Mouse (Mus musculus) C2C12 (cell line): ENCODE results near the gene Kcnk10. TPM values are rescaled to one million over a fixed set of nuclear protein-coding genes. Genes with fewer than 3 reads are reported as not detected.

Experiments
- H3K27me3 ChIP-seq: one replicate; pipeline ENCODE4 v1.6.1; 2011; ENCODE audit not compliant: control insufficient read depth, insufficient read depth, insufficient read length
- H3K36me3 ChIP-seq: one replicate; pipeline ENCODE4 v1.6.1; 2011; ENCODE audit not compliant: control insufficient read depth, insufficient read depth
- H3K4me3 ChIP-seq: one replicate; pipeline ENCODE4 v1.5.1; 2011; ENCODE audit warnings: mild to moderate bottlenecking, control low read depth; ENCODE audit not compliant: poor library complexity, insufficient read depth, severe bottlenecking
- H3K79me2 ChIP-seq: one replicate; pipeline ENCODE4 v1.6.1; 2011; ENCODE audit not compliant: control insufficient read depth, insufficient read depth
- H3K79me3 ChIP-seq: one replicate; pipeline ENCODE4 v1.6.1; 2011; ENCODE audit warnings: low read depth, control low read depth
- H3ac ChIP-seq: one replicate; pipeline ENCODE3; 2011; ENCODE audit warnings: low read depth; ENCODE audit not compliant: control insufficient read depth, insufficient read length
- CEBPB ChIP-seq: IDR thresholded peaks from one replicate; pipeline ENCODE4 v1.6.1; 2011; ENCODE audit warnings: low read depth, mild to moderate bottlenecking, control low read depth, moderate library complexity
- CTCF ChIP-seq: IDR thresholded peaks from one replicate; pipeline ENCODE4 v1.5.1; 2011; ENCODE audit not compliant: control insufficient read depth, insufficient read depth, insufficient read length
- FOSL1 ChIP-seq: IDR thresholded peaks from one replicate; pipeline ENCODE4 v1.8.0; 2011; ENCODE audit warnings: mild to moderate bottlenecking, low read length; ENCODE audit not compliant: poor library complexity, insufficient read depth, severe bottlenecking
- MAX ChIP-seq: IDR thresholded peaks from one replicate; pipeline ENCODE4 v1.6.1; 2011; ENCODE audit warnings: mild to moderate bottlenecking, control low read depth
- MYOD1 ChIP-seq: IDR thresholded peaks from one replicate; pipeline ENCODE4 v1.6.1; 2011; ENCODE audit warnings: low read depth; ENCODE audit not compliant: control insufficient read depth, insufficient read length
- MYOG ChIP-seq: IDR thresholded peaks from one replicate; pipeline ENCODE4 v1.6.1; 2011; ENCODE audit not compliant: control insufficient read depth, insufficient read length; ENCODE audit errors: extremely low read depth
- USF1 ChIP-seq: IDR thresholded peaks from one replicate; pipeline ENCODE4 v1.6.1; 2011; ENCODE audit warnings: low read depth, mild to moderate bottlenecking, control low read depth, moderate library complexity
- polyA plus RNA-seq: library from polyadenylated mRNA; unstranded; fragments of >200 nt; fragmentation: generic; extraction: Trizol; gene quantifications from one replicate; pipeline ENCODE4 v1.2.1, GENCODE M21; 2012; ENCODE audit warnings: missing spikeins

Kcnk10 gene
- polyA plus RNA-seq, 1 experiment, result not detected

GRCm38 (mm10) chr12:98564383-98564782, 13.7 kb downstream of the Kcnk10 start:
- no peak overlapping the region for H3ac ChIP-seq
- H3K36me3 ChIP-seq, result no peaks in the 10 kb centered on the region
- no peaks in the 10 kb centered on the region for H3K79me3 ChIP-seq
- H3K79me2 ChIP-seq, result no peaks in the 10 kb centered on the region
- peaks cover 23% of the 10 kb centered on the region for H3K27me3 ChIP-seq
- H3K4me3 ChIP-seq, result no peak overlapping the region
- TF ChIP-seq FOSL1 (no peak), MYOG (no peak), CEBPB (no peak), MAX (no peak), MYOD1 (no peak), USF1 (no peak), CTCF (no peak)

- peaks cover 21% of the 10 kb centered on the region for H3K27me3 ChIP-seq
- H3K36me3 ChIP-seq, result no peaks in the 10 kb centered on the region
- H3K79me2 ChIP-seq, result no peaks in the 10 kb centered on the region
- no peak overlapping the region for H3K4me3 ChIP-seq
- H3ac ChIP-seq, result no peak overlapping the region
- TF ChIP-seq CTCF (no peak), MAX (no peak), MYOD1 (no peak)
- no peaks in the 10 kb centered on the region for H3K79me3 ChIP-seq
Measured at GRCm38 (mm10) chr12:98563261-98563660, 14.8 kb downstream of the Kcnk10 start.

- Histone ChIP-seq H3ac (no peak overlapping the region), H3K79me3 (no peaks in the 10 kb centered on the region)
- no peak for TF ChIP-seq CEBPB
- no peak for TF ChIP-seq MYOG
- TF ChIP-seq USF1, result no peak
- no peak for TF ChIP-seq CTCF
- no peak for TF ChIP-seq FOSL1
- TF ChIP-seq MYOD1, result no peak
- no peak for TF ChIP-seq MAX
Measured at GRCm38 (mm10) chr12:98562341-98562977, 15.7 kb downstream of the Kcnk10 start.

GRCm38 (mm10) chr12:98560038-98560437, 18.1 kb downstream of the Kcnk10 start:
- Histone ChIP-seq H3K4me3 (no peak overlapping the region), H3K36me3 (no peaks in the 10 kb centered on the region), H3K79me3 (no peaks in the 10 kb centered on the region), H3K79me2 (no peaks in the 10 kb centered on the region), H3ac (no peak overlapping the region), H3K27me3 (peaks cover 12% of the 10 kb centered on the region)
- no peak for TF ChIP-seq USF1
- no peak for TF ChIP-seq CEBPB
- no peak for TF ChIP-seq CTCF
- no peak for TF ChIP-seq FOSL1
- no peak for TF ChIP-seq MYOD1
- TF ChIP-seq MYOG, result no peak
- TF ChIP-seq MAX, result no peak

More at GRCm38 (mm10) chr12:98562341-98562977, 15.7 kb downstream of the Kcnk10 start:
- H3K27me3 ChIP-seq, result peaks cover 18% of the 10 kb centered on the region
- no peaks in the 10 kb centered on the region for H3K79me2 ChIP-seq
- no peak overlapping the region for H3K4me3 ChIP-seq
- no peaks in the 10 kb centered on the region for H3K36me3 ChIP-seq

GRCm38 (mm10) chr12:98557013-98557677, 21.0 kb downstream of the Kcnk10 start:
- Histone ChIP-seq H3K36me3 (no peaks in the 10 kb centered on the region), H3K79me2 (no peaks in the 10 kb centered on the region), H3K4me3 (no peak overlapping the region), H3K27me3 (peaks cover 7% of the 10 kb centered on the region), H3ac (no peak overlapping the region), H3K79me3 (no peaks in the 10 kb centered on the region)
- TF ChIP-seq USF1, result no peak
- peak; percentile 2 for TF ChIP-seq CEBPB

GRCm38 (mm10) chr12:98549981-98550380, 28.1 kb downstream of the Kcnk10 start:
- no peaks in the 10 kb centered on the region for H3K36me3 ChIP-seq
- no peak overlapping the region for H3ac ChIP-seq
- no peak overlapping the region for H3K4me3 ChIP-seq
- H3K27me3 ChIP-seq, result peaks cover 18% of the 10 kb centered on the region
- no peaks in the 10 kb centered on the region for H3K79me2 ChIP-seq
- no peaks in the 10 kb centered on the region for H3K79me3 ChIP-seq
- TF ChIP-seq FOSL1, result no peak
- TF ChIP-seq USF1, result no peak
- no peak for TF ChIP-seq MYOG
- TF ChIP-seq MYOD1, result no peak
- no peak for TF ChIP-seq CEBPB
- no peak for TF ChIP-seq MAX
- TF ChIP-seq CTCF, result no peak
